Mouse (Mus musculus) limb, embryonic 12.5 days (tissue): Measurements from ENCODE around the gene Pars2. TPM values are rescaled to one million over a fixed set of nuclear protein-coding genes. Genes with fewer than 3 reads are reported as not detected.

ENCODE experiments used
- polyA plus RNA-seq: library from polyadenylated mRNA; unstranded; fragments of >200 nt; fragmentation: Nextera tagmentation; extraction: Ambion mirVana; gene quantifications from 2 replicates; pipeline ENCODE4 v1.2.1, GENCODE M21; 2016

The Pars2 gene
- polyA plus RNA-seq, 1 experiment from 2014 or later = 14.3 TPM

Other genes with a start within 250 kb of the Pars2 start
- gene Pcsk9, start 186.7 kb upstream of the Pars2 start, polyA plus RNA-seq = 1.9 and 2.2 TPM in 2 replicates
- gene Bsnd, start 158.8 kb upstream of the Pars2 start, polyA plus RNA-seq = not detected in 2 replicates
- 6.3 and 6.6 TPM in 2 replicates for gene Dhcr24, start 90.0 kb upstream of the Pars2 start, polyA plus RNA-seq
- 0.24 and 0.73 TPM in 2 replicates for gene Lexm, start 33.8 kb upstream of the Pars2 start, polyA plus RNA-seq
- 0.31 and 0.33 TPM in 2 replicates for gene Ttc22, start 28.6 kb upstream of the Pars2 start, polyA plus RNA-seq
- 107 and 122 TPM in 2 replicates for gene Ttc4, start 27.9 kb downstream of the Pars2 start, polyA plus RNA-seq
- 0.14 and 0.23 TPM in 2 replicates for gene Mroh7, start 79.9 kb downstream of the Pars2 start, polyA plus RNA-seq
- not detected in 2 replicates for gene Fam151a, start 82.8 kb downstream of the Pars2 start, polyA plus RNA-seq
- gene Acot11, start 153.9 kb downstream of the Pars2 start, polyA plus RNA-seq = 4.6 and 6.8 TPM in 2 replicates